Mouse (Mus musculus): ENCODE results near the gene Snx30. TPM values are rescaled to one million over a fixed set of nuclear protein-coding genes. Genes with fewer than 3 reads are reported as not detected.
"Not testable (repeated sequence)": the region's sequence is repeated elsewhere in the genome, so short reads cannot be mapped to it uniquely, and the experiment has no call there.

Gene Snx30
- total RNA-seq, 1 experiment, result 19.8 TPM

DNA sequence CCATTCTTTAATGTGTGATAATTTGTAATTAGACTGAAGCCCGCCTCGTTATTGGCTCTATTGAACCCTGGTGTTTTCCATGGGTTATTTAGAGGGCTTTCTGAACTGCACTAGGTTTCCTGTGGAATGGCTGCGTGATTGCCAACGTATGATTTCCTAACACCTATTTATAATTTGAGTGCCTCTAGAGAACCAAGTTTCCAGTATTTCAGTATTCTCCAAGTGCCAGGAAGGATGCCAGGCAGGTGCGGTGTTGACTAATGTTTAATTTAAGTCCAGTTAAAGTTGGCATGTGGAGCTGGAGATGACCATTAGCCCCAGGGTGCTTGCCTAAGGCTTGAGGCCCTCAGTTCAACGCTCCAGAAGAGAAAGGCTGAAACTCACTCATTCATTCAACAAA, 18.5 kb upstream of the Snx30 start:
- no peaks in the 10 kb centered on the region for H3K36me3 ChIP-seq (ENCODE audit: control insufficient read depth, insufficient read depth, low read length, poor library complexity, severe bottlenecking)
- in situ Hi-C loops (cut with MboI; ENCODE audit: low sequenced_read_pairs in 2 of 2, unreplicated experiment in 2 of 2), result no loop called here
- no peak for TF ChIP-seq ZC3H11A (IDR thresholded peaks at IDR 0.05; ENCODE audit: borderline replicate concordance, low read depth, low read length)
- no peak for TF ChIP-seq ZNF384 (IDR thresholded peaks at IDR 0.05; ENCODE audit: low read depth, low read length)
- no peak for TF ChIP-seq MAFK (IDR thresholded peaks at IDR 0.05; ENCODE audit: insufficient read depth, low read depth, low read length)
- no peak for TF ChIP-seq HCFC1 (IDR thresholded peaks at IDR 0.05; ENCODE audit: borderline replicate concordance, insufficient read depth, low read length)
- no peak for TF ChIP-seq CHD2 (IDR thresholded peaks at IDR 0.05; ENCODE audit: low read depth, low read length)
- peaks cover 0 to 5% of the 10 kb centered on the region in 2 experiments; a peak in 2 of 4 replicates for H3K4me1 ChIP-seq (ENCODE audit: control insufficient read depth in 2 of 2, insufficient read depth in 2 of 2, low read length in 2 of 2, poor library complexity in 1 of 2)
- no peak overlapping the region for H3K9ac ChIP-seq (ENCODE audit: insufficient read depth, low read depth, low read length, poor library complexity, severe bottlenecking)
- H3K27ac ChIP-seq (ENCODE audit: insufficient read depth, low read depth, low read length, poor library complexity, severe bottlenecking), result no peak overlapping the region
- no peak for DNase-seq (ENCODE audit: low read depth, low spot score)
- no peak overlapping the region for H3K4me3 ChIP-seq (ENCODE audit: insufficient read depth in 1 of 2, low read depth in 1 of 2, low read length in 2 of 2, poor library complexity in 1 of 2, severe bottlenecking in 1 of 2)
- no peaks in the 10 kb centered on the region for H3K9me3 ChIP-seq (ENCODE audit: control insufficient read depth, insufficient read depth, low read depth, low read length)

DNA sequence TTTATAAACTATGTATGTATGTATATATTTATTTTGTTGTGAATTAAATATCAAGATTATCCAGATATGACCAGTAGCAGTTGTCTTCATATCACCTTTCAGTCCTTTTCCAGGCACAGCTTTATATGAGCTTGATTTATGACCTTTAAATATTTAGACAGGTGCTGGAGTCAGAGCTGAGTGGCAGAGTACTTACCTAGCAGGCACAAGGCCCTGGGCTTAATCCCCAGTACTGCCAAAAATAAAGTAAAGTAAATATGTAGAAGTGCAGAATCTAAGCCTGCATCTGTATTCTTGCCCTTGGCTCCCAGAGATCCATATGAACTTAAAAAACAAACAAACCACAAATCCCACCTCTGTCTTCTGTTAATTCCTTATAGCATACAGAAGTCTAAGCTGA, 16.6 kb upstream of the Snx30 start:
- TF ChIP-seq CHD2 (IDR thresholded peaks at IDR 0.05; ENCODE audit: low read depth, low read length) (no peak), ZNF384 (IDR thresholded peaks at IDR 0.05; ENCODE audit: low read depth, low read length) (no peak), MAFK (IDR thresholded peaks at IDR 0.05; ENCODE audit: insufficient read depth, low read depth, low read length) (no peak), HCFC1 (IDR thresholded peaks at IDR 0.05; ENCODE audit: borderline replicate concordance, insufficient read depth, low read length) (no peak), ZC3H11A (IDR thresholded peaks at IDR 0.05; ENCODE audit: borderline replicate concordance, low read depth, low read length) (no peak)
- Histone ChIP-seq H3K9ac (ENCODE audit: insufficient read depth, low read depth, low read length, poor library complexity, severe bottlenecking) (no peak overlapping the region), H3K9me3 (ENCODE audit: control insufficient read depth, insufficient read depth, low read depth, low read length) (no peaks in the 10 kb centered on the region), H3K36me3 (ENCODE audit: control insufficient read depth, insufficient read depth, low read length, poor library complexity, severe bottlenecking) (no peaks in the 10 kb centered on the region), H3K4me3 (ENCODE audit: insufficient read depth in 1 of 2, low read depth in 1 of 2, low read length in 2 of 2, poor library complexity in 1 of 2, severe bottlenecking in 1 of 2) (no peak overlapping the region), H3K27ac (ENCODE audit: insufficient read depth, low read depth, low read length, poor library complexity, severe bottlenecking) (no peak overlapping the region), H3K4me1 (ENCODE audit: control insufficient read depth in 2 of 2, insufficient read depth in 2 of 2, low read length in 2 of 2, poor library complexity in 1 of 2) (peaks cover 0 to 5% of the 10 kb centered on the region in 2 experiments; a peak in 2 of 4 replicates)
- DNase-seq (ENCODE audit: low read depth, low spot score), result no peak
- in situ Hi-C loops (cut with MboI; ENCODE audit: low sequenced_read_pairs in 2 of 2, unreplicated experiment in 2 of 2), result no loop called here

DNA sequence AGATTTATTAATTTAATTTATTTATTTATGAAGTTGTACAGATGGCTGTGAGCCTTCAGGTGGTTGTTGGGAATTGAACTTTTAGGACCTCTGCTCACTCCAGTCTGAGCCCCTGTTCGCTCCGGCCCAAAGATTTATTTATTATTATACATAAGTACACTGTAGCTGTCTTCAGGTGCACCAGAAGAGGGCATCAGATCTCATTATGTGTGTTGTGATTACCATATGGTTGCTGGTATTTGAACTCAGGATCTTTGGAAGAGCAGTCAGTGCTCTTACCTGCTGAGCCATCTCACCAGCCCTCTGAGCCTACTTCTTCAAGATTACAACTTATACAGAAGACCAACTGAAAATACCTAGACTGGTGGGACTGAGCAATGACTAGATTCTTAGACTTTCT, 12.0 kb upstream of the Snx30 start:
- H3K4me3 ChIP-seq (ENCODE audit: insufficient read depth in 1 of 2, low read depth in 1 of 2, low read length in 2 of 2, poor library complexity in 1 of 2, severe bottlenecking in 1 of 2); H3K9ac ChIP-seq (ENCODE audit: insufficient read depth, low read depth, low read length, poor library complexity, severe bottlenecking); DNase-seq (ENCODE audit: low read depth, low spot score); H3K4me1 ChIP-seq (ENCODE audit: control insufficient read depth in 2 of 2, insufficient read depth in 2 of 2, low read length in 2 of 2, poor library complexity in 1 of 2); in situ Hi-C loops (cut with MboI; ENCODE audit: low sequenced_read_pairs in 2 of 2, unreplicated experiment in 2 of 2); H3K9me3 ChIP-seq (ENCODE audit: control insufficient read depth, insufficient read depth, low read depth, low read length); H3K36me3 ChIP-seq (ENCODE audit: control insufficient read depth, insufficient read depth, low read length, poor library complexity, severe bottlenecking); H3K27ac ChIP-seq (ENCODE audit: insufficient read depth, low read depth, low read length, poor library complexity, severe bottlenecking): not testable (repeated sequence)

DNA sequence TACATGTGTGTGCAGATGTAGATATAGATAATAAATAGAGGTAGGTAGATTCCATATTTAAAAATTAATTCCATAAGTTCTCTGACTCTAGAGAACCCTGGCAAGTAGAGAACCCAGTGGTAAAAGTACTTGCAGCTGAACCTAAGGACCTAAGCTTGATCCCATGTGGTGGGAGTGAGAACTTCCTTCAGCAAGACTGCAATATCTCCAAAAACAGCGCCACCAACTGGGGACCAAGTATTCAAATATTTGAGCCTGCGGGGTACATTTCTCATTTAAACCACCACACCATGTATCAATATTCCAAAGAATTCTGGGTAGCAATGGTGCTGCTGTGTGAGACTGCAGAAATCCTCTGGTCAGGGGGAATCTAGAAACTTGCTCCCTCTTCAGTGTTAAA, 11.5 kb upstream of the Snx30 start:
- no peak overlapping the region for H3K27ac ChIP-seq (ENCODE audit: insufficient read depth, low read depth, low read length, poor library complexity, severe bottlenecking)
- H3K9ac ChIP-seq (ENCODE audit: insufficient read depth, low read depth, low read length, poor library complexity, severe bottlenecking), result no peak overlapping the region
- no peak for DNase-seq (ENCODE audit: low read depth, low spot score)
- in situ Hi-C loops (cut with MboI; ENCODE audit: low sequenced_read_pairs in 2 of 2, unreplicated experiment in 2 of 2), result no loop called here
- no peaks in the 10 kb centered on the region for H3K9me3 ChIP-seq (ENCODE audit: control insufficient read depth, insufficient read depth, low read depth, low read length)
- no peak overlapping the region for H3K4me3 ChIP-seq (ENCODE audit: insufficient read depth in 1 of 2, low read depth in 1 of 2, low read length in 2 of 2, poor library complexity in 1 of 2, severe bottlenecking in 1 of 2)
- H3K4me1 ChIP-seq (ENCODE audit: control insufficient read depth in 2 of 2, insufficient read depth in 2 of 2, low read length in 2 of 2, poor library complexity in 1 of 2), result no peaks in the 10 kb centered on the region
- TF ChIP-seq ZC3H11A (IDR thresholded peaks at IDR 0.05; ENCODE audit: borderline replicate concordance, low read depth, low read length) (no peak), MAFK (IDR thresholded peaks at IDR 0.05; ENCODE audit: insufficient read depth, low read depth, low read length) (no peak), HCFC1 (IDR thresholded peaks at IDR 0.05; ENCODE audit: borderline replicate concordance, insufficient read depth, low read length) (no peak), ZNF384 (IDR thresholded peaks at IDR 0.05; ENCODE audit: low read depth, low read length) (no peak), CHD2 (IDR thresholded peaks at IDR 0.05; ENCODE audit: low read depth, low read length) (no peak)
- H3K36me3 ChIP-seq (ENCODE audit: control insufficient read depth, insufficient read depth, low read length, poor library complexity, severe bottlenecking), result no peaks in the 10 kb centered on the region

DNA sequence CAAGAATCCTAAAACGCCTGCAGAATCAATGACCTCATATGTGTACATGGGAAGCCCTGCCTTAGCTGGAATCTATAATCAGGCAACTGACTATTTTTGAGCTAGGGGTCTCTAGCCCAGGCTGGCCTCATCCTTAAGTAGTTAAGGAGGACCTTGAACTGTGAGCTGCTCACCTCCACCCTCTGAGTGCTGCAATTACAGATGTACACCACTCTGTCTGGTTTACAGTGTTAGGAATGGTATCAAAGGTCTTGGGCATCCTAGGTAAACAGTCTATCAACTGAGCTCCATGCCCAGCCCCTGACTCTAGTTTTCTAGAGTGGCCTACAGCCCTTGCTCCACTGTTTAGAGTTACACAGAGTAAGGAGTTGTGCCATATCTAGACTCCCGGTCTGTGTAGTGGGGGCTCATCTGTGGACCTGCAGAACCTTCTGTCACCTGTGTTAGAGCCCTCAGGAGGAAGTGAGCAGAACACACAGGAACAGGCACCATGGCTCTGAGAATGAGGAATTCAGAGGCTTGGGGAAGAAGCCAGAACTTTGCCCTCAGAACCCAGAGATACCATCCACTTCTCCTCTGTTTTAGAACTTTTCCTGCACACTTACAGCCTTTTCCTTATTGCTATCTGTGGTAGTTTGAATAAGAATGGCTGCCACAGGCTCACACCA, 9.7 kb upstream of the Snx30 start:
- no peak overlapping the region for H3K4me3 ChIP-seq (ENCODE audit: insufficient read depth in 1 of 2, low read depth in 1 of 2, low read length in 2 of 2, poor library complexity in 1 of 2, severe bottlenecking in 1 of 2)
- no peaks in the 10 kb centered on the region for H3K4me1 ChIP-seq (ENCODE audit: control insufficient read depth in 2 of 2, insufficient read depth in 2 of 2, low read length in 2 of 2, poor library complexity in 1 of 2)
- TF ChIP-seq ZNF384 (IDR thresholded peaks at IDR 0.05; ENCODE audit: low read depth, low read length), result no peak
- no peak for TF ChIP-seq ZC3H11A (IDR thresholded peaks at IDR 0.05; ENCODE audit: borderline replicate concordance, low read depth, low read length)
- TF ChIP-seq MAFK (IDR thresholded peaks at IDR 0.05; ENCODE audit: insufficient read depth, low read depth, low read length), result no peak
- TF ChIP-seq CHD2 (IDR thresholded peaks at IDR 0.05; ENCODE audit: low read depth, low read length), result no peak
- TF ChIP-seq HCFC1 (IDR thresholded peaks at IDR 0.05; ENCODE audit: borderline replicate concordance, insufficient read depth, low read length), result no peak
- DNase-seq (ENCODE audit: low read depth, low spot score), result no peak
- in situ Hi-C loops (cut with MboI; ENCODE audit: low sequenced_read_pairs in 2 of 2, unreplicated experiment in 2 of 2), result no loop called here
- no peak overlapping the region for H3K27ac ChIP-seq (ENCODE audit: insufficient read depth, low read depth, low read length, poor library complexity, severe bottlenecking)
- H3K9ac ChIP-seq (ENCODE audit: insufficient read depth, low read depth, low read length, poor library complexity, severe bottlenecking), result no peak overlapping the region
- no peaks in the 10 kb centered on the region for H3K9me3 ChIP-seq (ENCODE audit: control insufficient read depth, insufficient read depth, low read depth, low read length)
- H3K36me3 ChIP-seq (ENCODE audit: control insufficient read depth, insufficient read depth, low read length, poor library complexity, severe bottlenecking), result no peaks in the 10 kb centered on the region
